Mouse (Mus musculus): ENCODE results near the gene Nop53. TPM values are rescaled to one million over a fixed set of nuclear protein-coding genes. Genes with fewer than 3 reads are reported as not detected.
"Not testable (repeated sequence)": the region's sequence is repeated elsewhere in the genome, so short reads cannot be mapped to it uniquely, and the experiment has no call there.

The Nop53 gene
- polyA plus RNA-seq, 1 experiment = 147 TPM

- Histone ChIP-seq H3K4me3 (ENCODE audit: extremely low read depth, insufficient read depth, insufficient read length) (peak within 1 kb of the TSS; percentile 75), H3K27me3 (ENCODE audit: control insufficient read depth, insufficient read depth, low read length) (no peaks in the 10 kb centered on the region), H3K4me1 (ENCODE audit: control insufficient read depth, insufficient read depth, insufficient read length) (peaks cover 11% of the 10 kb centered on the region; the same call in 1 of the 2 replicates), H3K27ac (ENCODE audit: insufficient read depth, low read length) (peak within 1 kb of the TSS; percentile 88), H3K36me3 (ENCODE audit: control insufficient read depth, insufficient read depth, low read length) (peaks cover 5% of the 10 kb centered on the region)
- TF ChIP-seq POLR2A (IDR thresholded peaks at IDR 0.05; ENCODE audit: low read depth, low read length) = peak; percentile 92
- TF ChIP-seq CTCF (IDR thresholded peaks at IDR 0.05; ENCODE audit: extremely low read depth, insufficient read depth, insufficient read length, insufficient replicate concordance) = no peak
- under 1% methylated on average over 33 of the region's 33 CpGs for WGBS
- peak; percentile 88 to 92 for DNase-seq (ENCODE audit: low read depth in 1 of 2, low spot score in 2 of 2)
Measured at GRCm38 (mm10) chr7:15922220-15922773, 23.6 kb downstream of the Nop53 start, which contains the start of gene Selenow. Gene Selenow, minus strand, starts transcription at chr7:15922402.

GRCm38 (mm10) chr7:15921796-15922195 lies 24.1 kb downstream of the Nop53 start:
- DNase-seq (ENCODE audit: low read depth in 1 of 2, low spot score in 2 of 2) = peak; percentile 43 to 56
- Histone ChIP-seq H3K27ac (ENCODE audit: insufficient read depth, low read length) (peak overlapping the region; percentile 88), H3K36me3 (ENCODE audit: control insufficient read depth, insufficient read depth, low read length) (peaks cover 8% of the 10 kb centered on the region), H3K4me1 (ENCODE audit: control insufficient read depth, insufficient read depth, insufficient read length) (peaks cover 11% of the 10 kb centered on the region; the same call in 1 of the 2 replicates), H3K4me3 (ENCODE audit: extremely low read depth, insufficient read depth, insufficient read length) (peak overlapping the region; percentile 75), H3K27me3 (ENCODE audit: control insufficient read depth, insufficient read depth, low read length) (no peaks in the 10 kb centered on the region)
- WGBS = under 1% methylated on average over 10 of the region's 10 CpGs
- no peak for TF ChIP-seq CTCF (IDR thresholded peaks at IDR 0.05; ENCODE audit: extremely low read depth, insufficient read depth, insufficient read length, insufficient replicate concordance)
- no peak for TF ChIP-seq POLR2A (IDR thresholded peaks at IDR 0.05; ENCODE audit: low read depth, low read length)

DNA sequence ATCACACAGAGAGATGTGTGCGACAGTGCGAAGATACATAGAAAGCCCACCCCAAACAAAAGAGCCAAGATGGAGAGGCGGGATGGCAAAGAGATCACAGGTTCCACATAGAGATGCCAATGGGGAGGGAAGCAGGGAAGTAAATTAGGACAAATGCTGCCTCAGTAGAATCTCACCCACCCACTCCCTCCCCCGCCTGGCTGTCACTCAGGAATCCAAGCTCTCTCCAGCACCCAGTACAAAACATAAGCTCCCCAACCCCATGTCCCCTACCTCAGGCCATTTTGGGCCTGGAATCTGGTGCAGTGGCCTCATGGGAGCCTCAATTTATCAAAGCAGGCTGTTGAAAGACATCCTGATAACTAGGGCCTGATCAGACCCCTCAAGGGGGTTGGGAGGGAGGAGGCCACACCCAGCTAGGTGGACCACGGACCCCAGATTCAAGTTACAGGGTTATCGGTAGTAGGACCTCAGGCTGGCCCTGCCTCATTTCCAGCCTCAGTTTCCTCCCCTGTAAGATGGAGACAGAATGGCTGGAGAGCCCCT lies 25.2 kb downstream of the Nop53 start:
- Histone ChIP-seq H3K4me1 (ENCODE audit: control insufficient read depth, insufficient read depth, insufficient read length) (peaks cover 11% of the 10 kb centered on the region; the same call in 1 of the 2 replicates), H3K27me3 (ENCODE audit: control insufficient read depth, insufficient read depth, low read length) (no peaks in the 10 kb centered on the region), H3K27ac (ENCODE audit: insufficient read depth, low read length) (no peak overlapping the region), H3K4me3 (ENCODE audit: extremely low read depth, insufficient read depth, insufficient read length) (no peak overlapping the region), H3K36me3 (ENCODE audit: control insufficient read depth, insufficient read depth, low read length) (peaks cover 8% of the 10 kb centered on the region)
- WGBS = 92% methylated on average over 6 of the region's 6 CpGs
- DNase-seq (ENCODE audit: low read depth in 1 of 2, low spot score in 2 of 2) = no peak
- TF ChIP-seq CTCF (IDR thresholded peaks at IDR 0.05; ENCODE audit: extremely low read depth, insufficient read depth, insufficient read length, insufficient replicate concordance) (no peak), POLR2A (IDR thresholded peaks at IDR 0.05; ENCODE audit: low read depth, low read length) (no peak)

DNA sequence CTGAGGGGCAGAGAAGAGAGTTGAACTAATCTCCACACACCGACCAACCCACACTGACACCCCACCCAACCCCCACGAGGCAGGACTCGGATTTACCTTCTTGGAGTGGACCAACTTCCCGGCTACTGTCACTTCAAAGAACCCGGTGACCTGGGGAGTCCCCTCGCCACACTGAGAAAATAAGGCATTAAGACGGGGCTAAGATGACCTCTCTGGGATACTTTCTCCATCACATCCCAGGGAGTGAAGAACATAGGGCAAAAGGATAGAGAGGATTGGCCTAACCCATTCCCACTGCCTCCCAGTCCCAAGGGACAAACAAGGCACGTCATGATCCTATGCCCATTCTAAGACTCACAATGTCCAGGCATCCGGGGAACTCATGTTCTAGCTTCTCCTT lies 25.9 kb downstream of the Nop53 start:
- TF ChIP-seq POLR2A (IDR thresholded peaks at IDR 0.05; ENCODE audit: low read depth, low read length) (no peak), CTCF (IDR thresholded peaks at IDR 0.05; ENCODE audit: extremely low read depth, insufficient read depth, insufficient read length, insufficient replicate concordance) (no peak)
- no peak overlapping the region for H3K27ac ChIP-seq (ENCODE audit: insufficient read depth, low read length)
- peaks cover 11% of the 10 kb centered on the region; the same call in 1 of the 2 replicates for H3K4me1 ChIP-seq (ENCODE audit: control insufficient read depth, insufficient read depth, insufficient read length)
- no peak for DNase-seq (ENCODE audit: low read depth in 1 of 2, low spot score in 2 of 2)
- H3K36me3 ChIP-seq (ENCODE audit: control insufficient read depth, insufficient read depth, low read length) = peaks cover 8% of the 10 kb centered on the region
- 94% methylated on average over 9 of the region's 9 CpGs for WGBS
- H3K27me3 ChIP-seq (ENCODE audit: control insufficient read depth, insufficient read depth, low read length) = no peaks in the 10 kb centered on the region
- no peak overlapping the region for H3K4me3 ChIP-seq (ENCODE audit: extremely low read depth, insufficient read depth, insufficient read length)

- DNase-seq (ENCODE audit: low read depth in 1 of 2, low spot score in 2 of 2) = no peak
- Histone ChIP-seq H3K27ac (ENCODE audit: insufficient read depth, low read length) (no peak overlapping the region), H3K27me3 (ENCODE audit: control insufficient read depth, insufficient read depth, low read length) (no peaks in the 10 kb centered on the region), H3K4me3 (ENCODE audit: extremely low read depth, insufficient read depth, insufficient read length) (no peak overlapping the region), H3K36me3 (ENCODE audit: control insufficient read depth, insufficient read depth, low read length) (peaks cover 8% of the 10 kb centered on the region), H3K4me1 (ENCODE audit: control insufficient read depth, insufficient read depth, insufficient read length) (peaks cover 11% of the 10 kb centered on the region; the same call in 1 of the 2 replicates)
- TF ChIP-seq CTCF (IDR thresholded peaks at IDR 0.05; ENCODE audit: extremely low read depth, insufficient read depth, insufficient read length, insufficient replicate concordance) = no peak
- no peak for TF ChIP-seq POLR2A (IDR thresholded peaks at IDR 0.05; ENCODE audit: low read depth, low read length)
Measured at GRCm38 (mm10) chr7:15918371-15918770, 27.5 kb downstream of the Nop53 start.

DNA sequence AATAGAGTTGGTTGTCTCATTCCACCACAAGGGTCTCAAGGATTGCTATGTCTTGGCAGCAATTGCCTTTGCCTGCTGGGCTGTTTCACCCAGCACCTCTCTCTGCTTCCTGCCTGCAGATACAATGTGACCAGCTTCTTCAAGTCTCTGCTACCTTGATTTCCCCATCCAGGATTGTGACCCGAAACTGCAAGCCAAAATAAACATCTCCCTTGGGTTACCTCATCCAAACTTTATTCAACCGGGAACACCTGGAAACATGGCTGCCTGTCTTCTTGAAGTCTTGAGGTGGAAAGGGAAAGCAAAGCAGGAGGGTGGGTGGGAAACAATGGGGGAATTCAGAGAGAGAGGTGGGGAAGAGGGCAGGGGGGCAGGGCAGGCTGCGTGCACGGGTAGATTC lies 28.9 kb downstream of the Nop53 start:
- H3K4me1 ChIP-seq (ENCODE audit: control insufficient read depth, insufficient read depth, insufficient read length) = peaks cover 7% of the 10 kb centered on the region; the same call in 1 of the 2 replicates
- no peak overlapping the region for H3K27ac ChIP-seq (ENCODE audit: insufficient read depth, low read length)
- peaks cover 8% of the 10 kb centered on the region for H3K36me3 ChIP-seq (ENCODE audit: control insufficient read depth, insufficient read depth, low read length)
- 83% methylated on average over 4 of the region's 4 CpGs for WGBS
- TF ChIP-seq CTCF (IDR thresholded peaks at IDR 0.05; ENCODE audit: extremely low read depth, insufficient read depth, insufficient read length, insufficient replicate concordance) (no peak), POLR2A (IDR thresholded peaks at IDR 0.05; ENCODE audit: low read depth, low read length) (no peak)
- no peak for DNase-seq (ENCODE audit: low read depth in 1 of 2, low spot score in 2 of 2)
- H3K27me3 ChIP-seq (ENCODE audit: control insufficient read depth, insufficient read depth, low read length) = no peaks in the 10 kb centered on the region
- H3K4me3 ChIP-seq (ENCODE audit: extremely low read depth, insufficient read depth, insufficient read length) = no peak overlapping the region

- peaks cover 8% of the 10 kb centered on the region for H3K36me3 ChIP-seq (ENCODE audit: control insufficient read depth, insufficient read depth, low read length)
- no peaks in the 10 kb centered on the region for H3K27me3 ChIP-seq (ENCODE audit: control insufficient read depth, insufficient read depth, low read length)
- no peak overlapping the region for H3K27ac ChIP-seq (ENCODE audit: insufficient read depth, low read length)
- WGBS = 87% methylated on average over 3 of the region's 3 CpGs
- no peak for DNase-seq (ENCODE audit: low read depth in 1 of 2, low spot score in 2 of 2)
- TF ChIP-seq POLR2A (IDR thresholded peaks at IDR 0.05; ENCODE audit: low read depth, low read length) (no peak), CTCF (IDR thresholded peaks at IDR 0.05; ENCODE audit: extremely low read depth, insufficient read depth, insufficient read length, insufficient replicate concordance) (no peak)
- H3K4me3 ChIP-seq (ENCODE audit: extremely low read depth, insufficient read depth, insufficient read length) = no peak overlapping the region
- peaks cover 5% of the 10 kb centered on the region; the same call in 1 of the 2 replicates for H3K4me1 ChIP-seq (ENCODE audit: control insufficient read depth, insufficient read depth, insufficient read length)
Measured at GRCm38 (mm10) chr7:15916134-15916723, 29.6 kb downstream of the Nop53 start.

GRCm38 (mm10) chr7:15915695-15916094 lies 30.2 kb downstream of the Nop53 start:
- H3K27ac ChIP-seq (ENCODE audit: insufficient read depth, low read length); H3K27me3 ChIP-seq (ENCODE audit: control insufficient read depth, insufficient read depth, low read length); DNase-seq (ENCODE audit: low read depth in 1 of 2, low spot score in 2 of 2); H3K4me1 ChIP-seq (ENCODE audit: control insufficient read depth, insufficient read depth, insufficient read length); H3K36me3 ChIP-seq (ENCODE audit: control insufficient read depth, insufficient read depth, low read length); H3K4me3 ChIP-seq (ENCODE audit: extremely low read depth, insufficient read depth, insufficient read length): not testable (repeated sequence)
- WGBS = 87% methylated on average over 4 of the region's 4 CpGs
